Mouse (Mus musculus): ENCODE results near the gene Brwd1.
"Not testable (repeated sequence)": the region's sequence is repeated elsewhere in the genome, so short reads cannot be mapped to it uniquely, and the experiment has no call there.

The Brwd1 gene

DNA sequence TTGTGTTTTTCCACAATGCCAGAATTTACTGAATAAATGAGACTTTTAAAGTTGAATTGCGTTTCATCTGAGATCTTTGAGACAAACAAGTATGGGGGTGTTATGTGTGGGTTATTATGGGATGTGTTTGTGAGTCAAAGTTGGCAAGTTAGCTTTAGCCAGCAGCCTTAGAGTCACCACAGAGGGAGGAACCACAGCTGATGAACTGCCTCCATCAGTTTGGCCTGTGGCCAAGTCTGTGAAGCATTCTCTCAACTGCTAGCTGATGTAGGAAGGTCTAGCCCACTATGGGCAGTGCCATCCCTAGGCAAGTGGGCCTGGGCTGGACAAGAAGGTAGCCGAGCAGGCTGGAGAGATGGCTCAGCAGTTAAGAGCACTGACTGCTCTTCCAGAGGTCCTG lies 111.5 kb downstream of the Brwd1 start:
- DNase-seq (ENCODE audit: low spot score) = no peak

DNA sequence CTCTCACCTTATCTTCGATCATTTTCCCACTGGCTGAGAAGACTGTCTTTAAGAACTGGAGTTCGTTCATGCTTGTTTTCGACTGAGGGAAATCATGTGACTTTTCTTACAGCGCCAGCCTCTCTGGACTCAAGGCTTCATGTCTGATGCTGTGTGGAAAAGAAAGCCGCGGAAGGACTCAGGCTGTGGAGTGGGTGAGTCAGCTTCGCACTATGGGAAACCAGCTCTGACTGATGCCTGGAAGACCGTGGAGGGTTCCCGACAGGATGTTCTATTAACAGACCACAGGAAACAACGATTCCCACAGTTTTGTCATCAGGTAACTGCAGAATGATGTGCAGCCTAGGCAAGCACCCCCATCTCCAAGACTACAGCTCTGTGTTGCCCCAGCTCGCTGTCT lies 114.9 kb downstream of the Brwd1 start:
- DNase-seq (ENCODE audit: low spot score) = no peak

DNA sequence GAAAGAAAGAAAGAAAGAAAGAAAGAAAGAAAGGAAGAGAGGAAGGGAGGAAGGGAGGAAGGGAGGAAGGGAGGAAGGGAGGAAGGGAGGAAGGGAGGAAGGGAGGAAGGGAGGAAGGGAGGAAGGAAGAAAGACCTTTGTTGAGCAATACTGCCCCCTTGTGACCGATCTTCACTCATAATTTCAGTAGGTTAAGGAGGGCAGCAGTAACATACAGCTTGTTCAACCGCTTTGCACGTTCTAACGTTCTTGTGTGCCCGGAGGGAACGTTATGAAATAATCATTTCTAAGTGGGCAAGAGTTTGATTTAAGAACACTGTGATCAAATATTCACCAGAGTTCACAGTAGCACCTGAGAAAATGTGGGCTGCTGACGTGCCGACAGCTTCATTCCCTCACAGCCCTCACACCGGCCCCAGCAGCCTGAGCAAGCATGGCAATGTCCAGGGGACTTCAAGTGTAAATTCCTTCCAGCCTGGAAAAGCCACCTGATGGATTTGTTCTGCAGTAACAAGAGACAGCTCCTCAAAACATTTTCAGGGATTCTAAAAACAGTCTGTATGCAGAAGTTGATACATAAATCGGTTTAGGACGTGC lies 117.8 kb downstream of the Brwd1 start:
- DNase-seq (ENCODE audit: low spot score) = no peak

DNA sequence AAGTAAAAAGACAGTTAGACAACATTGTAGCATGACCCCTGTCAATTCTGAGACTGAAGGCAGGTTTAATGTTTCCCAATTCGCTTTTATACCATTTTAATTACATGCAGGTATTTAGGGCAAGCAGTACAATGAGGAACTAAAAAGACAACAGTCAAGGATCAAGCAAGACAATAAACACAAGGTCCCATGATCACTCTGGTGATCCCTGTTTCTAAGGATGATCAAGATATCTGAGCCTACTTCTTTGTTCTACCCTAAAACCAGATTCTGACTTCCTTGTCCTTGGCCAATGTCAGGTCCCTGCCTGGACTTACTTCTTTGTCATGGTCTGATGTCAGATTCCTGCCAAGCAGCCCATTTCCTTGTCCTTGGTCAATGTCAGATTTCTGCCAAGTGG lies 120.8 kb downstream of the Brwd1 start:
- DNase-seq (ENCODE audit: low spot score) = not testable (repeated sequence)

GRCm38 (mm10) chr16:95960689-95961088 lies 121.6 kb downstream of the Brwd1 start:
- not testable (repeated sequence) for DNase-seq (ENCODE audit: low spot score)

DNA sequence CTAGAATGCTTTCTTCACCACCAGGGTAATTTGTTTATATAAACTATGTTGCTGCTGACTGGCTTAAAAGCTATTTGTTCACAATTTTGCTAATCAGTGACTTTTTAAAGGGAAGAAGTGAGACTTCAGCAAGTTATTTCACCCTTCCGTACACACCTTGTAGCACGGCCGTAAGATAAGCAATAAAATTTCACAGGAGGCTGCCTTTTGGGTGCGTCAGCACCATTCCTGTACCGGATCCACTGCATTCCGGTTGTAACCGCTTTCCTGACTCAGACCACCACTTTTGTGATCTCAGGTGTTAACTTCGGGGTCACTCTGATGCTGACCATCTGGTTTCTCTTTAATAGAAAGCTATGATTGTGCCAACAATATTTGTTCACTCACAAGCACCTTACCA lies 124.2 kb downstream of the Brwd1 start:
- DNase-seq (ENCODE audit: low spot score) = no peak

- no peak for DNase-seq (ENCODE audit: low spot score)
These were observed 125.7 kb downstream of the Brwd1 start for GRCm38 (mm10) chr16:95956618-95957017.

- DNase-seq (ENCODE audit: low spot score) = no peak
These were observed 126.5 kb downstream of the Brwd1 start for GRCm38 (mm10) chr16:95955716-95956346.

- DNase-seq (ENCODE audit: low spot score) = no peak
These were observed 128.0 kb downstream of the Brwd1 start for GRCm38 (mm10) chr16:95954341-95954740.

GRCm38 (mm10) chr16:95953159-95953650 lies 129.1 kb downstream of the Brwd1 start:
- no peak for DNase-seq (ENCODE audit: low spot score)

GRCm38 (mm10) chr16:95951471-95951870 lies 130.9 kb downstream of the Brwd1 start:
- DNase-seq (ENCODE audit: low spot score) = no peak

DNA sequence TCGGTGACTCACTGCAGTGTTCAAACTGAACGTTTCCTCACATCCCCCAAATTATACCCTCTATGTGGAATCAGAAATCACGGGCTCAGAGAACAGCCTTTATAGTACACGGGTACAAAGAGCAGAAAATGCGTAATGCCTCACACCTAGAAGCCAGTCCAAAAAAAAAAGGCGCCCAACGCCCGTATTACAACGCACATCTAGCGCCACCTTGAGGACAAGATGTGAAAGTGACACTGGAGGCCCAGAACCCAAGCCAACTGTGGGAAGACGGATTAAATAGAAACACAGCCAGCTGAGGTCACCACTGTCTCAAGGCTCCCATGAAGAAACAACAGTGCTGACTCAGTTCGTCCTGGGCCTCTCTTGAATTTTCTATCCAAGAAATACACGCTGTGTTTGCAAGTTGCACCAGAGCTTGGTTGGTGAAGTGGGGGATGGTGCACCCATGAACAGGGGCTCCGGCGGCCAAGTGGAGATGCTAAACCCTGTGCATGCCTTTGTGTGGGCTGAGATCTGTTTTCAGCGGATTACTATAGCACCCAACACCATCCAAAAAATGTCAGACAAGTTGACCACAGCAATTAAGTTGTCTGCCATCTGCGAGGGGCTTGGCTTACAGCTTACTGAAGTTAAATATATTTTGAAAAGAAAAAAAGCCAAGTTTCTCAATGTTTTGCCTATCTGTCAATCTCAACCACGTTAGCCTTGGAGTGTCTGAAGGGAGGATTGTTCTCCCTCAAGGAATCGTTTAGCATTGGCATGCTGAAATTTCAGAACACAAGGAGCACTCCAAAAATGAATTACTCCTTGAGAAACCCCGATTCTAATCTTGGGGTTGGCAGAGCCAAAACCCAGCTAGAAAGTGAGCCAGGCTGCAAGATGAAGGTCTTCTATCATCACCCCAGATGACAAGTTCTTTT lies 136.7 kb downstream of the Brwd1 start:
- DNase-seq (ENCODE audit: low spot score) = peak; percentile 68

DNA sequence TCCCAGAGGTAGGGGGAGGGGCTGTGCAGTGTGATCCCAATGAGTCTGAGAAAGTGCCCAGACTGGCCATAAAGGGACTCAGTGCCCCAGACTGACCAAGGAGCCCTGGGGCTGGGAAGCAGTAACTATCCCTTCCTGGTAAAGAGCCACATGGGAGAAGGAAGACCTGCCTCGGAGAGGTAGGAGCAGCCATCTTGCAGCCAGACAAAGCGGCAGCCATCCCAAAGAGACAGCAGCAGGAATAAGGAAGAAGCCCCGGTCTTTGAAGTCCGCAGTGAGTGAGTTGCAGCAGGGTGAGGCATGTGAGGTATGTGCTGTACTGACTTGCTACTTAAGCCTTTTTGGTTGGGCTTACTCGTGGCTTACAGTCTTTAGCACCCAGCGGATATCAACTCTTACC lies 139.1 kb downstream of the Brwd1 start:
- DNase-seq (ENCODE audit: low spot score) = no peak

Measured in yolk sac, embryonic 10.5 days (tissue).